Mouse (Mus musculus) lung, embryonic 14.5 days (tissue): ENCODE measurements at regions not wholly inside any gene's neighbourhood (a gene's known extent, or its start where the extent isn't known, plus 50 kb on each side); places are given as distances from the start of the nearest gene placed in this dataset.

Experiments
- ATAC-seq: fragments of 200-750 bp; cut with Nextera tagmentation; 2 replicates; pipeline ENCODE4 v1.8.0; 2017; ENCODE audit warnings: mild to moderate bottlenecking, moderate TSS enrichment, moderate library complexity; ENCODE audit not compliant: insufficient read depth
- DNase-seq: peaks from one replicate; pipeline ENCODE4 v3.0.0-alpha.2; 2015
- H3K27ac ChIP-seq: fragments of 300-500 bp; sonication (generic); 2 replicates; pipeline ENCODE4 v1.5.1; 2014; ENCODE audit warnings: low read depth, mild to moderate bottlenecking, moderate library complexity
- H3K27me3 ChIP-seq: fragments of 300-500 bp; sonication (generic); 2 replicates; pipeline ENCODE4 v1.6.1; 2014; ENCODE audit warnings: low read length, control low read depth; ENCODE audit not compliant: insufficient read depth
- H3K36me3 ChIP-seq: fragments of 300-500 bp; sonication (generic); 2 replicates; pipeline ENCODE4 v1.6.1; 2014; ENCODE audit warnings: control low read depth; ENCODE audit not compliant: insufficient read depth
- H3K4me1 ChIP-seq: fragments of 300-500 bp; sonication (generic); 2 replicates; pipeline ENCODE4 v1.6.1; 2014; ENCODE audit warnings: antibody characterized with exemption, control low read depth; ENCODE audit not compliant: insufficient read depth
- H3K4me2 ChIP-seq: fragments of 300-500 bp; sonication (generic); 2 replicates; pipeline ENCODE4 v1.6.1; 2014; ENCODE audit warnings: mild to moderate bottlenecking
- H3K4me3 ChIP-seq: fragments of 300-500 bp; sonication (generic); 2 replicates; pipeline ENCODE4 v1.5.1; 2014; ENCODE audit warnings: low read depth, low read length
- H3K9ac ChIP-seq: fragments of 300-500 bp; sonication (generic); 2 replicates; pipeline ENCODE4 v1.6.1; 2014
- H3K9me3 ChIP-seq: fragments of 300-500 bp; sonication (generic); 2 replicates; pipeline ENCODE4 v1.6.1; 2016; ENCODE audit warnings: low read depth, low read length, control low read depth
- CTCF ChIP-seq: IDR thresholded peaks from 2 replicates; pipeline ENCODE4 v1.5.1; 2016; ENCODE audit warnings: antibody characterized with exemption, low read depth
- WGBS: fragments of 180-500 bp; shearing (Covaris S2); extraction: QIAGEN DNeasy Blood & Tissue Kit; methylation state at CpG from one replicate; pipeline ENCODE4 v1.1.7; 2014; 5-methylcytosine and 5-hydroxymethylcytosine counted together

DNA sequence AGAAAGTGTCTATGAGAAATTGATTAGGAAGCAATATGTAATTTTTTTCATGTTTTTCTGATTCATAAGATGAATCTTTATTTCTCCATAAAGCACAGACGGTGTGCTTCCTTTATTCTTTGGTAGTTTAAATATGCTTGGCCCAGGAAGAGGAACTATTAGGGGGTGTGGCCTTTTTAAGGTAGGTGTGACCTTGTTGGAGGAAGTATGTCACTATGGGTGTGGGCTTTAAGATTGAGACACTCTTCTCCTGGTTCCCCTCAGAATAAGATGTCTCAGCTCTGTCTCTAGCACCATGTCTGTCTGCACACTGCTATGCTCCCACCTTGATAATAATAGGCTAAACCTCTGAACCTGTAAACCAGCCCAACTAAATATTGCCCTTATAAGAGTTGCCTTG lies 54.8 kb upstream of the Ccdc88a start:
- no peak for TF ChIP-seq CTCF
- H3K4me2 ChIP-seq: no peak overlapping the region
- ATAC-seq (no peak), DNase-seq (no peak)
- 78% methylated on average over 1 of the region's 1 CpGs for WGBS
- no peaks in the 10 kb centered on the region for H3K36me3 ChIP-seq
- no peaks in the 10 kb centered on the region for H3K27me3 ChIP-seq
- no peak overlapping the region for H3K4me3 ChIP-seq
- no peaks in the 10 kb centered on the region for H3K4me1 ChIP-seq
- H3K27ac ChIP-seq: no peak overlapping the region
- no peaks in the 10 kb centered on the region for H3K9me3 ChIP-seq
- H3K9ac ChIP-seq: no peak overlapping the region

DNA sequence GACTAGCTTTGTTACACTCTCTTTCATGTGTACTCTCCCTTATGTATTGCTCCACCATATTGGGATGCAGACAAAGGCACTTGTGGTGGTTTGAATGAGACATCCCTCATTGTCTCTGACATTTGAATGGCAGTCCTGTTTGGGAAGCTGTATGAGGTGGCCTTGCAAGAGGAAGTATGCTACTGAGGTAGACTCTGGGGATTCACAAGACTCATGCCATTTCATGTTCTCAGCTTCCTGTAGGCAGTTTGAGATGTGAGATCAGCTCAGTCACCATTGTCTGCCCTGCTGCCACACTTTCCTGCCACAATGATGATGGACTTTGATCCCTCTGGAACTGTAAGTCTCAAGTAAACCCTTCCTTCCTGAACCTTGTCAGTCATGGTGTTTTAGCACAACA lies 62.9 kb upstream of the Ccdc88a start:
- H3K4me2 ChIP-seq: no peak overlapping the region
- H3K4me3 ChIP-seq: no peak overlapping the region
- no peak; the same call in 1 of the 2 replicates for ATAC-seq
- H3K27me3 ChIP-seq: no peaks in the 10 kb centered on the region
- H3K27ac ChIP-seq: no peak overlapping the region
- no peak for TF ChIP-seq CTCF
- peak; percentile 6 for DNase-seq
- no peak overlapping the region for H3K9ac ChIP-seq
- no peaks in the 10 kb centered on the region for H3K9me3 ChIP-seq
- H3K36me3 ChIP-seq: no peaks in the 10 kb centered on the region
- no peaks in the 10 kb centered on the region for H3K4me1 ChIP-seq

DNA sequence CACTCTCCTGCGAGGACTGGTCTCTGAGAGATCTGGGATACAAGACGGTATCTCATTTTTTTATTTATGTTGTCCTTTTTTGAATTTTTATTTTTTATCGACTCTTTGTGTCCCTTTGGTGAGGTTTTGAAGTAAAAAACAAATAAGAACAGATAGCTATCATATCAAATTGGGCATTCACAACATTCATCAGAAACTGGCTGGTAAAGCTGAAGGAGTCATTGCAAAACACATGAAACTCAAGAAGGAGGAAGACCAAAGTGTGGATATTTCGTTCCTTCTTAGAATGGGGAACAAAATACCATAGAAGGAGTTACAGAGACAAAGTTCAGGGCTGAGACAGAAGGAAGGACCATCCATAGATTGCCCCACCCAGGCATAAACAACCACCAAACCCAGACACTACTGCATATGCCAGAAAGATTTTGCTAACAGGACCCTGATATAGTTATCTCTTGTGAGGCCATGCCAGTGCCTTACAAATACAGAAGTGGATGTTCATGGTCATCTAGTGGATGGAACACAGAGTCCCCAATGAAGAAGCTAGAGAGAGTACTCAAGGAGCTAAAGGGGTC lies 60.9 kb upstream of the Cfap36 start:
- 84% methylated on average over 4 of the region's 4 CpGs for WGBS
- Histone ChIP-seq H3K4me1 (no peaks in the 10 kb centered on the region), H3K36me3 (no peaks in the 10 kb centered on the region), H3K4me2 (no peak overlapping the region), H3K4me3 (no peak overlapping the region), H3K9me3 (no peaks in the 10 kb centered on the region), H3K27ac (no peak overlapping the region), H3K27me3 (no peaks in the 10 kb centered on the region), H3K9ac (no peak overlapping the region)
- TF ChIP-seq CTCF: no peak
- ATAC-seq (no peak), DNase-seq (no peak)

DNA sequence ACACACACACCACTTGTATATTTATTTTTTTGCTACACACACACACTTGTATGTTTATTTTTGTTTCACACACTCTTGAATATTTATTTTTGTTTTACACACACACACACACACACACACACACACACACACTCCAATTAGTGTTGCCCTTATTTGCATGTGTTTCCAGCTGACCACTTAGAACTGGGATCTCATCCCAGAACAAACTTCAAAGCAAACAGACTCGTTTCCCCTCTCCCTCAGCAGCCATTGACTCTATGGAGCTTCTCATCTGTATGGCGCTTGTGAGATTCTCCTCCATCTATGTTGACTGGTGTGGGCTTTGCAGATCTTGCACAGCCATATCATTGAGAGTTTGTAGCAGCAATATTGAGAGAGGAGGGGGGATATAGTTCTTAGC lies 53.3 kb upstream of the Cfap36 start:
- Histone ChIP-seq H3K4me3 (no peak overlapping the region), H3K27ac (no peak overlapping the region), H3K36me3 (no peaks in the 10 kb centered on the region), H3K4me2 (no peak overlapping the region), H3K9ac (no peak overlapping the region), H3K27me3 (no peaks in the 10 kb centered on the region), H3K4me1 (no peaks in the 10 kb centered on the region), H3K9me3 (no peaks in the 10 kb centered on the region)
- WGBS: 37% methylated on average over 2 of the region's 2 CpGs
- DNase-seq (no peak), ATAC-seq (no peak)
- no peak for TF ChIP-seq CTCF
